Mouse (Mus musculus) MEL (cell line): ENCODE measurements around the gene Abt1. TPM values are rescaled to one million over a fixed set of nuclear protein-coding genes. Genes with fewer than 3 reads are reported as not detected.

Experiments
- BHLHE40 ChIP-seq: IDR thresholded peaks from 2 replicates; pipeline ENCODE4 v1.6.1; 2012; ENCODE audit warnings: low read depth, mild to moderate bottlenecking, inconsistent platforms, low read length, improper control_type of control experiment, borderline replicate concordance
- CHD1 ChIP-seq: IDR thresholded peaks from 2 replicates; pipeline ENCODE4 v1.6.1; 2012; ENCODE audit warnings: low read depth, mild to moderate bottlenecking, inconsistent platforms, low read length, improper control_type of control experiment
- CHD2 ChIP-seq: IDR thresholded peaks from 2 replicates; pipeline ENCODE4 v1.6.1; 2011; ENCODE audit warnings: low read length, improper control_type of control experiment
- EP300 ChIP-seq, 2 experiments: IDR thresholded peaks; 2 replicates each; pipeline ENCODE4 v1.6.1; 2011; ENCODE audit warnings: improper control_type of control experiment in 2 of 2, low read length in 2 of 2, low read depth in 1 of 2, mild to moderate bottlenecking in 1 of 2
- ETS1 ChIP-seq: IDR thresholded peaks from 2 replicates; pipeline ENCODE4 v1.6.1; 2012; ENCODE audit warnings: low read depth, mild to moderate bottlenecking, inconsistent platforms, low read length, improper control_type of control experiment, moderate library complexity
- GABPA ChIP-seq: IDR thresholded peaks from 2 replicates; pipeline ENCODE4 v1.6.1; 2012; ENCODE audit warnings: low read depth, mild to moderate bottlenecking, inconsistent platforms, low read length, improper control_type of control experiment, moderate library complexity
- GATA1 ChIP-seq: IDR thresholded peaks from 2 replicates; pipeline ENCODE4 v1.6.1; 2011; ENCODE audit warnings: low read depth, low read length, improper control_type of control experiment
- MAX ChIP-seq: IDR thresholded peaks from 2 replicates; pipeline ENCODE4 v1.6.1; 2011; ENCODE audit warnings: low read length, improper control_type of control experiment
- MEF2A ChIP-seq: IDR thresholded peaks from 2 replicates; pipeline ENCODE4 v1.6.1; 2014; ENCODE audit warnings: low read depth, mild to moderate bottlenecking, inconsistent platforms, low read length, improper control_type of control experiment; ENCODE audit not compliant: poor library complexity, insufficient replicate concordance, severe bottlenecking; ENCODE audit errors: extremely low read depth
- MXI1 ChIP-seq: IDR thresholded peaks from 2 replicates; pipeline ENCODE4 v1.6.1; 2011; ENCODE audit warnings: mild to moderate bottlenecking, low read depth, low read length, improper control_type of control experiment
- POLR2A ChIP-seq, 2 experiments: IDR thresholded peaks; 2 replicates each; pipeline ENCODE4 v1.6.1; 2011 to 2012; ENCODE audit warnings: low read length in 2 of 2, mild to moderate bottlenecking in 2 of 2, control low read depth in 1 of 2, improper control_type of control experiment in 1 of 2, low read depth in 1 of 2, moderate library complexity in 1 of 2; ENCODE audit not compliant: control insufficient read depth in 1 of 2, insufficient read depth in 1 of 2, poor library complexity in 1 of 2
- POLR2AphosphoS2 ChIP-seq: IDR thresholded peaks from 2 replicates; pipeline ENCODE4 v1.6.1; 2011; ENCODE audit warnings: low read length, improper control_type of control experiment
- RAD21 ChIP-seq: IDR thresholded peaks from 2 replicates; pipeline ENCODE4 v1.6.1; 2011; ENCODE audit warnings: mild to moderate bottlenecking, low read depth, low read length, improper control_type of control experiment
- RCOR1 ChIP-seq: IDR thresholded peaks from 2 replicates; pipeline ENCODE4 v1.6.1; 2012; ENCODE audit warnings: low read depth, mild to moderate bottlenecking, inconsistent platforms, low read length, improper control_type of control experiment
- SMC3 ChIP-seq: IDR thresholded peaks from 2 replicates; pipeline ENCODE4 v1.6.1; 2011; ENCODE audit warnings: low read depth, low read length, improper control_type of control experiment
- TAL1 ChIP-seq: IDR thresholded peaks from 2 replicates; pipeline ENCODE4 v1.6.1; 2012; ENCODE audit warnings: mild to moderate bottlenecking, inconsistent platforms, low read length, moderate library complexity, mixed read lengths
- TBP ChIP-seq: IDR thresholded peaks from 2 replicates; pipeline ENCODE4 v1.8.0; 2011; ENCODE audit warnings: low read depth, low read length, improper control_type of control experiment
- TCF12 ChIP-seq: IDR thresholded peaks from 2 replicates; pipeline ENCODE4 v1.6.1; 2014; ENCODE audit warnings: low read depth, mild to moderate bottlenecking, inconsistent platforms, low read length, improper control_type of control experiment, moderate library complexity
- UBTF ChIP-seq: IDR thresholded peaks from 2 replicates; pipeline ENCODE4 v1.6.1; 2012; ENCODE audit warnings: low read depth, mild to moderate bottlenecking, inconsistent platforms, low read length, improper control_type of control experiment, moderate library complexity, borderline replicate concordance; ENCODE audit not compliant: insufficient read depth
- ZKSCAN1 ChIP-seq: IDR thresholded peaks from 2 replicates; pipeline ENCODE4 v1.6.1; 2012; ENCODE audit warnings: low read depth, mild to moderate bottlenecking, inconsistent platforms, low read length, improper control_type of control experiment, moderate library complexity
- ZMIZ1 ChIP-seq: IDR thresholded peaks from 2 replicates; pipeline ENCODE4 v1.6.1; 2012; ENCODE audit warnings: low read depth, mild to moderate bottlenecking, inconsistent platforms, low read length, improper control_type of control experiment, moderate library complexity
- ZNF384 ChIP-seq: IDR thresholded peaks from 2 replicates; pipeline ENCODE4 v1.6.1; 2012; ENCODE audit warnings: low read depth, mild to moderate bottlenecking, inconsistent platforms, low read length, improper control_type of control experiment
- polyA plus RNA-seq, 2 experiments: library from polyadenylated mRNA; stranded (reverse) in 1 of 2; unstranded in 1 of 2; fragments of >175 nt in 1 of 2; fragments of >200 nt in 1 of 2; gene quantifications; 2 replicates each; pipeline versions ENCODE4 v1.2.1 to v1.2.4; 2012; ENCODE audit warnings: low replicate concordance in 2 of 2, low read depth in 1 of 2; ENCODE audit not compliant: insufficient read length in 2 of 2, insufficient read depth in 1 of 2, missing spikeins in 1 of 2
- total RNA-seq: library from RNA; depleted of rRNA; stranded (reverse); fragments of 300-350 nt; gene quantifications from 2 replicates; pipeline ENCODE4 v1.2.3, GENCODE M21; 2012; rRNA removed

Gene Abt1
- total and polyA plus RNA-seq, 3 experiments, result 14.2 to 16.2 TPM; not detected in 1

GRCm38 (mm10) chr13:23368583-23369420 is 54.9 kb downstream of the Abt1 start, which contains the start of gene Zfp322a (continued):
- TF ChIP-seq GABPA (no peak), MAX (peak; percentile 82), MXI1 (peak; percentile 60), GATA1 (no peak), ZKSCAN1 (no peak), POLR2AphosphoS2 (peak; percentile 74; the same call in 1 of the 2 replicates), ZMIZ1 (peak; percentile 69; the same call in 1 of the 2 replicates), MEF2A (no peak), SMC3 (no peak), CHD1 (no peak), ZNF384 (no peak), ETS1 (no peak), TBP (peak; percentile 81), RAD21 (no peak), BHLHE40 (no peak), TAL1 (no peak), EP300 (IDR thresholded peaks at IDR 0.05; ENCODE audit: low read depth in 1 of 2, low read length in 2 of 2) (no peak), RCOR1 (no peak; the same call in 1 of the 2 replicates), POLR2A (IDR thresholded peaks at IDR 0.05; ENCODE audit: control insufficient read depth in 1 of 2, insufficient read depth in 1 of 2, low read depth in 1 of 2, low read length in 2 of 2, poor library complexity in 1 of 2) (peak; percentile 81 to 91), TCF12 (peak; percentile 37; the same call in 1 of the 2 replicates), CHD2 (no peak), UBTF (0 out of 2 replicates have a peak, but pooled peaks have one; percentile 38)

Other genes with a start within 250 kb of the Abt1 start
- gene Vmn1r220, start 235.9 kb downstream of the Abt1 start, total RNA-seq, result not detected in 2 replicates
- not detected for gene Vmn1r220, start 235.9 kb downstream of the Abt1 start, polyA plus RNA-seq
- gene Vmn1r221, start 209.7 kb downstream of the Abt1 start, total RNA-seq, result not detected in 2 replicates
- not detected for gene Vmn1r221, start 209.7 kb downstream of the Abt1 start, polyA plus RNA-seq
- not detected in 2 replicates for gene Vmn1r222, start 187.9 kb downstream of the Abt1 start, total RNA-seq
- gene Vmn1r222, start 187.9 kb downstream of the Abt1 start, polyA plus RNA-seq, result not detected
- not detected in 2 replicates for gene Vmn1r223, start 176.7 kb downstream of the Abt1 start, total RNA-seq
- not detected for gene Vmn1r223, start 176.7 kb downstream of the Abt1 start, polyA plus RNA-seq
- 7.0 and 8.4 TPM in 2 replicates for gene Zfp322a, start 54.7 kb downstream of the Abt1 start, total RNA-seq
- gene Zfp322a, start 54.7 kb downstream of the Abt1 start, polyA plus RNA-seq, result 1 to 10 TPM in 1 of 2 experiments, not detected in 1; 5.7 TPM
- 0.07 TPM in 1 of 2 replicates, not detected in the other for gene Btn1a1, start 42.0 kb upstream of the Abt1 start, total RNA-seq
- gene Btn1a1, start 42.0 kb upstream of the Abt1 start, polyA plus RNA-seq, result under 1 TPM in 1 of 2 experiments, not detected in 1; 0.25 TPM
- not detected in 2 replicates for gene Btn2a2, start 65.0 kb upstream of the Abt1 start, total RNA-seq
- gene Btn2a2, start 65.0 kb upstream of the Abt1 start, polyA plus RNA-seq, result not detected
- 5,750 and 5,753 TPM in 2 replicates for gene Hist1h4h, start 107.2 kb upstream of the Abt1 start, total RNA-seq
- 1 to 10 TPM in 1 of 2 experiments, not detected in 1; 9.9 TPM for gene Hist1h4h, start 107.2 kb upstream of the Abt1 start, polyA plus RNA-seq
- 939 and 1,000 TPM in 2 replicates for gene Hist1h2af, start 110.0 kb upstream of the Abt1 start, total RNA-seq
- 10 to 100 TPM in 1 of 2 experiments, not detected in 1; 64.3 TPM for gene Hist1h2af, start 110.0 kb upstream of the Abt1 start, polyA plus RNA-seq
- gene Hist1h3g, start 111.6 kb upstream of the Abt1 start, total RNA-seq, result 441 and 728 TPM in 2 replicates
- 1 to 10 TPM in 1 of 2 experiments, not detected in 1; 5.2 TPM for gene Hist1h3g, start 111.6 kb upstream of the Abt1 start, polyA plus RNA-seq
- 275 and 350 TPM in 2 replicates for gene Hist1h2bh, start 119.5 kb upstream of the Abt1 start, total RNA-seq
- under 1 TPM in 1 of 2 experiments, not detected in 1; 0.70 TPM for gene Hist1h2bh, start 119.5 kb upstream of the Abt1 start, polyA plus RNA-seq
- gene Hist1h3f, start 120.2 kb upstream of the Abt1 start, total RNA-seq, result 541 and 709 TPM in 2 replicates
- 1 to 10 TPM in 1 of 2 experiments, not detected in 1; 1.2 TPM for gene Hist1h3f, start 120.2 kb upstream of the Abt1 start, polyA plus RNA-seq
- 3,786 and 4,217 TPM in 2 replicates for gene Hist1h4f, start 127.8 kb upstream of the Abt1 start, total RNA-seq
- gene Hist1h4f, start 127.8 kb upstream of the Abt1 start, polyA plus RNA-seq, result 10 to 100 TPM in 1 of 2 experiments, not detected in 1; 14.4 TPM
- gene Hist1h1d, start 129.4 kb upstream of the Abt1 start, total RNA-seq, result 115 and 134 TPM in 2 replicates
- gene Hist1h1d, start 129.4 kb upstream of the Abt1 start, polyA plus RNA-seq, result under 1 TPM in 1 of 2 experiments, not detected in 1; 0.24 TPM
- 1,049 and 1,400 TPM in 2 replicates for gene Hist1h3e, start 138.5 kb upstream of the Abt1 start, total RNA-seq
- gene Hist1h3e, start 138.5 kb upstream of the Abt1 start, polyA plus RNA-seq, result 1 to 10 TPM in 1 of 2 experiments, not detected in 1; 4.5 TPM
- 560 and 662 TPM in 2 replicates for gene Hist1h2ae, start 147.4 kb upstream of the Abt1 start, total RNA-seq
- gene Hist1h2ae, start 147.4 kb upstream of the Abt1 start, polyA plus RNA-seq, result 1 to 10 TPM in 1 of 2 experiments, not detected in 1; 3.3 TPM
- 2,580 and 3,348 TPM in 2 replicates for gene Hist1h2bg, start 147.5 kb upstream of the Abt1 start, total RNA-seq
- gene Hist1h2bg, start 147.5 kb upstream of the Abt1 start, polyA plus RNA-seq, result 10 to 100 TPM in 1 of 2 experiments, not detected in 1; 14.7 TPM
- 1,093 and 1,255 TPM in 2 replicates for gene Hist1h2bf, start 150.3 kb upstream of the Abt1 start, total RNA-seq
- 1 to 10 TPM in 1 of 2 experiments, not detected in 1; 2.2 TPM for gene Hist1h2bf, start 150.3 kb upstream of the Abt1 start, polyA plus RNA-seq
- gene Hist1h2ad, start 150.5 kb upstream of the Abt1 start, total RNA-seq, result 924 and 1,082 TPM in 2 replicates
- gene Hist1h2ad, start 150.5 kb upstream of the Abt1 start, polyA plus RNA-seq, result under 1 TPM in 1 of 2 experiments, not detected in 1; 0.14 TPM
- gene Hist1h3d, start 151.9 kb upstream of the Abt1 start, total RNA-seq, result 150 and 212 TPM in 2 replicates
- 1 to 10 TPM in 1 of 2 experiments, not detected in 1; 1.4 TPM for gene Hist1h3d, start 151.9 kb upstream of the Abt1 start, polyA plus RNA-seq
- gene Hist1h4d, start 157.7 kb upstream of the Abt1 start, total RNA-seq, result 1,889 and 1,922 TPM in 2 replicates
- 10 to 100 TPM in 1 of 2 experiments, not detected in 1; 11.7 TPM for gene Hist1h4d, start 157.7 kb upstream of the Abt1 start, polyA plus RNA-seq
- 237 and 340 TPM in 2 replicates for gene Hist1h2be, start 197.3 kb upstream of the Abt1 start, total RNA-seq
- under 1 TPM in 1 of 2 experiments, not detected in 1; 0.49 TPM for gene Hist1h2be, start 197.3 kb upstream of the Abt1 start, polyA plus RNA-seq
- gene Hist1h1e, start 198.7 kb upstream of the Abt1 start, total RNA-seq, result 268 and 340 TPM in 2 replicates
- gene Hist1h1e, start 198.7 kb upstream of the Abt1 start, polyA plus RNA-seq, result 1 to 10 TPM in 1 of 2 experiments, not detected in 1; 1.6 TPM